Mouse (Mus musculus): Measurements from ENCODE around the gene Kcnab2.

Gene Kcnab2

DNA sequence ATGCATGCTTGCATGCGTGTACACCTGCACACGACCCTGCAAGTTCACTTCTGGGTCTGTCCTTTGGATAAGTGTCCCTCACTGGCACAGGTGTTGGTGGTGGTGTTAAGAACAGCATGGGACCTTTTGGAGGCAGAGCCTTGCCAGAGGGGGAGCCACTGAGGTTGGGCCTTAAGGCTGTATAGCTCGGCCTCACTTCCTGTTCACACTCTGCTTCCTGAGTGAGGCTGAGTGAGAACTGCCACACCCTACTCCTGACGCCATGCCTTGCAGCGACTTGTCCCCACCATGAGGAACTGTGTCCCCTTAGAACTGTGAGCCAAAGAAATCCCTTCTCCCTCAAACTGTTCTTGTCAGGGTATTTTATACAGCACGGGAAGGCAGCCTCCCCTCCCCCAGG lies 26.3 kb downstream of the Kcnab2 start:
- DNase-seq, result no peak

DNA sequence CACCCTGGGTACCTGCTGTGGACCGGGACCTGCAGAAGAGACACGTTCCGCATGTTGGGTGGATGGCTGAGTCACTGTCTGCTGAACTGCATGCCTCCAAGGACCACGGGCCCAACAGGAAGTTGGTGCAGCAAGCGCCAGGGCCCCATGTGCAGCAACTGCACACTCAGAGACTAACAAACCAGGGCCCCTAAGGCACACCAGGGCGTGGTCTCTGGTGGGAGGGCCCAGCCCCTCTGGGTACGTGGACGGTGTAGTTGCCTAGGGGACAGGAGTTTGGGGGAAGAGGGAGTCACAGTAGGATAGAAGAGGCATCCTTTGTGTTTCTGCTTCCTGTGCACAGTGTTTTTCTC lies 29.0 kb downstream of the Kcnab2 start:
- no peak for DNase-seq

DNA sequence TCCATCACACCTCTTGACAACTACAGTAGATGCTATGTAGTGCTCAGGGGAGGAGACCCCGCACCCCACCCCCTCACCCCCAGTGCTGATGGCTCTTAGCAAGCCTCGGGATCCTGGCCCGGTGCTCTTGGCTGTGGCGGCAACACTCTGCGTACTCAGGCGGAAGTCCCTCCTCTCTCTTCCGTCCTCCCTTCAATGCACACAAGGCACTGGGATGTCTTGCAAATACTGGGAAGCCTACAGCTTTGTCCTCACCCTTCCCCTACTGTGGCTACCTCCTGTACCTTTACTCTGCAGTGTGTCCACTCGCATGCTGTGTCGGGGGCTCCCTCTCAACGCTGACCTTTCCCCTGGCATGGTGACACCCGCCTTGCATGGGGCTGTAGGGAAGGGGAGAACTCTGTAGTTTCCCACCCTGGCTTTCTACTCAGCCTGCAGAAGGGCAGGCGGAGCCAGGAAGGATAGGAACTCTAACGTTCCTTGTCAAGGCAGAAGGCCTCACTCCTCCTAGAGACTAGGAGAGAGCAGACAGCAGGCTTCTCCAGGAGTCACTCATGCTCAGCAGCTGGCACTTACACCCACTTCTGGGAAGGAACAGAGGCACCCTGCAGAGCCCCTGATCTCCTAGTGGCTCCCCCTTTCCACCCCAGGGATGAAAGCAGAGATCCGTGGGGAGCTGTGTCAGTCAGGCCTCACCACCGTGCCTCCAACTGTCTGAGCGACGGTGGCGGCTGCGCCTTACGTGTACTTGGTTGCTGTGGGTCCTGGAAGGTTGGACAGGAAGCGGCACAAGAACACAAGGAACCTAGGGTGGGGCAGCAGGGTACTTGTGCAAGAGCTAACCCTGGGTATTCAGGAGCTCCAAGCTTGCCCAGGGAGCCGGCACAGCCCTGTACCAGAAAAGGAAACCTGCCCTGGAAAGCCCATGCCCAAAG lies 29.7 kb downstream of the Kcnab2 start:
- no peak for DNase-seq

DNA sequence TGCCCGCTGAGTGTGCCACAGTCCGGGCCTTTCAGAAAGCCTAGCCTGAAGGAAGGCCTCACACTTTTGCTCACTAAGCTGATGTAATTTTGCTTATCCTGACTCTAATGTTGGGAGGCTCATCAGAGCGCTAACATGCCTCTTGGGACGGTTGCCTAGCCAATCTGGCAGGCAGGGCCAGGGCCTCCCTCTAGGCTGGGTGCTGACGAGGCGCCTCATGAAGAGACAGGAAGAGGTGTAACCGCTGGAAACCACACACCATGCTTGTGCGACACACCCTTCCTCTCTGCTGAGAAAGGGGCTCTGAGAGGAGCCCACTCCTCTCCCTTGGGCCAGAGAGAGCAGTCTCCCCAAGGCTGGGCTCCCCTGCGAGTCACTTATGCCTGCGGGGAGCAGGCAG lies 31.5 kb downstream of the Kcnab2 start:
- no peak for DNase-seq

DNA sequence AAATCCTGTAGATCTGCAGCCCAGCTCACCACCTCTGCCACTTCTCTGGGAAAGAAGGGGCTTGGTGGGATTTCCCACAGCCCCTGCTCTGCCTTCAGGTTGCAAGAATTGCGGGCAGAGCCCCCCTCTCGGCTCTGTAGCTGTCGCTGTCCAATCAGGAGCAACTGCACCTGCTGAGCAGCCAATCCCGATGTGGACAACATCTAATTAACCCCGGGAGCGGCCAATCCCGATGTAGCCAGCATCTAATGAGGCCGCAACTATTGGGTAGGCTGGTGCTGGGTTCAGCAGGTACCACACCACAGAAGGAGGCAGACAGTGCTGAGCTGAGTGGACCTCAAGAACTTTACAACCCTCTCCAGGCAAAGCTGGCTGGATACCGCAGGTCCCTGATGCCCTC lies 36.1 kb downstream of the Kcnab2 start:
- peak; percentile 53 for DNase-seq

DNA sequence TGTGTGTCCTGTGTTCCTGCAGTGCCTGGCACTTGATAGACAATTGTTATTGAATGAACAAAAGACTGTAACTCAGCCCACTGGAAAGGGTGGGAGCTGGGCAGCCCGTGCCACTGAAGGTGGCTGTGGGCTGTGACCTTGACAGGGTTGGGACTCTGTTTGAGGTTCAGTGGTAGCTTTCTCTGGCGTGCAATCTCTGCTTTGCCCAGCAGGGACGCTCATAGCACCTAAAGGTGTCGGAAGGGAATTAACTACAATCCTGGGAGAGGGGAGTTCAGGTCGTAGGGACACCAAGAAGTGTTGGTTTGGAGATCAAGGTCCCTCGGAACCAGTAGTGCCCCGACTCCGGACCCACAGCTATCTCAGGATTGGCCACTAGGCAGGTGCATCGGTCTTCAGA lies 36.8 kb downstream of the Kcnab2 start:
- peak; percentile 44 for DNase-seq

DNA sequence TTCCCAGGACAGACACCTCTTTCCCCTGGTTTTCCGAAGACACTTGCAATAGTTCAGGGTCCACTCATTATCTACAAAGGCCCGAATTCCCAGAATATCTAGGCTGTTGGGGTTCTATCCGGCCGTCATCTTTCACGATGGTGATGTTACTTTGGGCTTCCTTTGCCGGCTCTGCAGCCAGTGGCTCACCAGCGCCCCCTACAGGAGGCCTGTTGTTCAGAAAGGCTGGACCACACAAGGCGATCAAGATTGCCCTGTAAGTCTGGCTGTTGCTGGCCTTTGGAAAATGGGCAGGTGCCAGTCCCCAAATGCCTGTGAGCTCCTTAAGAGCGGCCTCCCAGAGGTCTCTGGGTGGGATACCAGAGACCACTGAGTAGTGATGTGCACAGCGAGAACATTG lies 42.4 kb downstream of the Kcnab2 start:
- DNase-seq, result peak; percentile 86

DNA sequence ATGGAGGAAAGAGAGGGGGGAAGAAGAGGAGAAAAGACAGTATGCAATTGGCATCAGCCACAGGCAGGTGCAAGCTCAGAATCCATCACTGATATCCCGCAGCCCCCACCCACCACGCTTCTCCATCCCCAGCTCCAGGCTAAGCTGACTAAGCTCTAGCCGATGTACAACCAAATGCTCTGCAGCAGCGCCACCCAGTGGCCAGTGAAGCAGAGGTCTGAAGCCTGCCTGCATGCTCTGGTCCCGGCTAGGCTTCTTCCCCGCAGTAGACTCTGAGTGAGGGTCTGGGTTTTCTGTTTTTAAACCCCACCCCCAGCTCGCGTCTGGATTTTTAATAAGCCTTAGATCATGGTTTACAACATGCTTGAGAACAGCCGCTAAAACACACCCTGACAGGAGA lies 42.8 kb downstream of the Kcnab2 start:
- DNase-seq, result peak; percentile 94

DNA sequence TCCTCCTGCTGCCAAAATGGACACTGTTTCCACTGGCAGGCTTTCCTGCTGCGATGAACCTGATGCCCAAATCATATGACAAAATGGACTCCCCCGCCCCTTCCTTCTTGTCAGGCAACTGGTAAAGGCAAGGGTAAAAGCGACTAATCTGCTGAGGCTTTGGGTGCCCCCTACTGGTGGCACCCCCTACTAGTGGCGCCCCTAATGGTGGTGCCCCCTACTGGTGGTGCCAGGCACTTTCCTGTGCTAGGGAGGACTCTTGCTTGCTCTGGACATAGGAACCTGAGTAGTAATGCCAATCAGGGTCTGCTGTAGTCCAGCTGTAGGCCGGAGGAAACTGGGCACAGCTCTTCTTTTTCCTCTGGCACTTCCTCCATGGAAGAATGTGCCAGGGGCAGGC lies 45.4 kb downstream of the Kcnab2 start:
- peak; percentile 67 for DNase-seq

DNA sequence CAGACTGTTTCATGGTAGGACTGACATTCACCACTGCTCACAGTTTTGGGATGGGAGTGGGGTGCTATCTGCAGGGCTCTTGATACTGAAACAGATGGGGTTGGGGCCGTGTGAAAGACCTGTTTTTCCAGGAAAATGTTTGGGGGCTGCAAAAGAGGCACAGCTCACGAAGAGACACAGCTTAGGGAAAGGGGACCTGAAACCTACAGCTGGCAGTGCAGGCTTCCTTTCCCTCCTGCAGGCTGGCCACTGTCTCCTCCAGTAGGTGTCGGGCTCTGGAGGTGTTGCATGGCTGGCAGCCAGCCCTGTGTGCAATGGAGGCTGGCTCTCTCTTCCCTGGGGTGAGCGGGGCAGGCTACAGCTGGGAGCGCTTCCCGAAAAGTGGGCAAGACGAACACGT lies 49.4 kb downstream of the Kcnab2 start:
- DNase-seq, result no peak

DNA sequence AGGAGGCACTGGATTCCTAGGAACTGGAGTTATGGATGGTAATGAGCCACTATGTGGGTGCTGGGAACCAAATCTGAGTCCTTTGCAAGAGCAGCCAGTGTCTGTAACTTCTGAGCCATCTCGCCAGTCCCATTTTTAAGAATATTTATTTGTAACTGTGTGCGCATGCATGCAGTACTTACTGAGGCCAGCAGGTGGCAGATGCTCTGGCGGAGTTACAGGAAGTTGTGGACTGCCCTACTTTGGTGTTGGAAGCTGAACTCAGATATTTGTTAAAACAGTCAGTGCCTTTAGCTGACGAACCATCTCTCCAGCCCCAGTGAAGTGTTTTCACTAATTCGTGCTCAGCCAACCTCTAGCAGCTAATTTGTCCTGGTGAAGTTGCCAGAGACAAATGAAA lies 52.7 kb downstream of the Kcnab2 start:
- peak; percentile 59 for DNase-seq

DNA sequence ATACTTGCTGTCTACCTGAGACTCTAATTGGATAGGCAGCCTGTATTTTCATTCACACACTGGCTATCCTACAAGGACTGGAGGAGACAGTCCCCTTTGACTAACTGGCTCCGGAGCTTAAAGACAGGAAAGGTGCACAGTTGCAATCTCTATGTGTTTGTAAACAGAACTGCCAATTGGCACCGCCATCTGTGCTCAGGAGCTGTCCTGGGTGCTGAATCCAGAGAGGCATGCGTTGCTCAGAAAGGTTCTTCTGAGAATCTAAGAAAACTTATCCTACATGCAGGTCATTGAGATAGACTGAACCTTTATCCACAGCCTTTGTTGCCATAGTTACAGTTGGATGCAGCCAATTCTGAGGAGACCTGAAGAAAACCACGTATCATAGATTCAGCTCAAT lies 53.3 kb downstream of the Kcnab2 start:
- DNase-seq, result peak; percentile 57

DNA sequence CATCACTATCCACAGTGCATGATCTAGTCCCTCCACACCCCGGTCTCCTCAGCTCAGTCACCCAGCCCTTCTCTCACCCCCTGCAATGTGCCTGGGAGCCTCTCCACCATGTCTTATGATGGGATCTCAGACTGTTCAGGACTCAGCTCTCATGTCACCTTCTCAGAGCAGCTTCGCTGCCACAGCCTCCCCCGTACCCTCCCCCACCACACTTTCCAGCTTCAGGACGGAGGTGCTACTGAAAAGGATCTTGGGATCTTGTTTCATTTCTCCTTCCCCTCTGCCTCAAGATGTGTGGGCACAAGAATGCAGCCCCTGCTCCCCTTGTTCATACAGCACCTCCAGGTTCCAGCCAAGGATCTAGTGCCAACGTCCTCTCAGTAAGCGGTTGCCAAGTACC lies 54.1 kb downstream of the Kcnab2 start:
- DNase-seq, result no peak

DNA sequence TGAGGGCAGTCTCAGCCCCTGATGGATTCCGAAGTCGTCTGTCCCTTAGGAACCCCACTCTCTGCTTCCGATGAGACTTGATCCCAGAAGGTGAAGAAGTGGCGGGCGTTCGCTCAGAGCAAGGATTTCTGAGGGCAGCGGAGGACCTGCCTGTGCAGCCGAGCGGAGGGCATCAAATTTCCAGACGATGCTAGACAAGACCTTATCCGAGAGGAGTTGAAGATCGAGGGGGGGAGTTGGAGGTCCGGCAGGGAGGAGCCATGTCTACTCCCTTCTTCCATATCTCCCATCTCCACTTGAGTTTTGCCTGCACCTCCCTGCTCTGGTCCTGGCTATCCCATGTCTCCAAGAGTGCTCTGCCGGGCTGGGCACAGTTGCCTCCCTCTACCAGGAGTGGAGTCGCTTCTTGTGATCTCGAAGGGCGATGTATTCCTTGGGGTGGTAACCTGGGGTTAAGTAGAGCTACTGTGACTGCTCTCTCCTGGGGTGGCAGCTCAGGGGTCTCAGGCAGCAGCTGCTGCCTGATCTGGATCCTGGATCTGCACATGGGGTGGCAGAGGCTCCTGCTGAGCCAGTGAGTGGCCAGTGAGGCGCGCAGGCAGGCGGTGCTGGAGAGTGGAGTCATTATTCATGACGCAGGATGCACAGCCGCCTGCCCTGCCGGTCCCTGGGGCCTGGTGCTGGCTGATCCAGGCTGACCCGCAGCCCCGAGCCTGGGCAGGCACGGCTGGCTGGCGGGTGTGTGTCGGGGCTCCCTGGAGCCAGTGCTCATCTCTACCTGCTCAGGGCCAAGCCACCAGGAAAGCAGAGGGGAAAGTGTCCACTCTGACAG lies 59.2 kb downstream of the Kcnab2 start:
- DNase-seq, result peak; percentile 53

DNA sequence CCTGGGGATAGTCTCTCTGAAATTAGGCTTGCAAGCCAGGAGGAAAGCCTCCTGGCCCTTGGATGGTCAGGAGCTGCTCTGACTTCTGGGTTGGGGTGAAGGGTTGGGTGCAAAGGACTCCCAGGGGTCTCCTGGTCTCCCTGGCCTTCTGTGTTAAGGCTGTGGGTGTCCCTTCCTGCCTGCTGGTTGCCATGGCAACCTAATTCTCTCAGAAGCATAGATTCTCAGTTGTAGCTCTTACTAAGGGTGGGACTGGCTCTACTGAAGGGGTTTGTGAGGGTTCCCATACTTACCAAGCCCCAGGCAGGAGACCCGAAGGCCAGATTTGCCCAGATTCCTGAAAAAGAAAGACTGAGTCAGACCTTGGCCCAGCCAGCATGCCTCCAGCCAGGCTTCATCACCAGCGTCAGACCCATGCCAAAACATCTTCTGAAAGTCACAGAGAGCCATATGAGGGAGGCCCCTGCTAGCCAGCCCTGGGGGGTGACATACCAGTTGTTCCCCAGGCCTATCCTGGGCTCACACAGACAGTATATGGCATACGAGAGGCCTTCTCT lies 65.1 kb downstream of the Kcnab2 start:
- DNase-seq, result no peak

DNA sequence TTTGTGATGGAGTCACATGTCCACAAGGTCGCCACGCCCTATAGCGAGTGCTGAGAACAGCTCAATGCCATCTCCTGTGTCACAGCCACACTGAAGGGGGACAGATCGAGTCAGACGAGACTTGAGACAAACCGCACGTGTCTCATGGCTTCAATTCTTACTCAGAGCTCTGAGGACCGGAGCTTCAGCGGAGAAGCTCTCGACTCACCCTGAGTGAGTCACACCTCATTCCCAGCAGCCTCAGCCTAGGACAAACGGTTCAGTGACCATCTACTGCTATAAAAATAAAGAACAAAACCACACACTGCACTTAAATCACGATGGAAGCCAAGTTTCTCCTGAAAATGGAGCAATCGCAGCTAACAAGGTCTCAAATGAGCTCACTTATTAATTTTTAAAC lies 66.7 kb downstream of the Kcnab2 start:
- no peak for DNase-seq

DNA sequence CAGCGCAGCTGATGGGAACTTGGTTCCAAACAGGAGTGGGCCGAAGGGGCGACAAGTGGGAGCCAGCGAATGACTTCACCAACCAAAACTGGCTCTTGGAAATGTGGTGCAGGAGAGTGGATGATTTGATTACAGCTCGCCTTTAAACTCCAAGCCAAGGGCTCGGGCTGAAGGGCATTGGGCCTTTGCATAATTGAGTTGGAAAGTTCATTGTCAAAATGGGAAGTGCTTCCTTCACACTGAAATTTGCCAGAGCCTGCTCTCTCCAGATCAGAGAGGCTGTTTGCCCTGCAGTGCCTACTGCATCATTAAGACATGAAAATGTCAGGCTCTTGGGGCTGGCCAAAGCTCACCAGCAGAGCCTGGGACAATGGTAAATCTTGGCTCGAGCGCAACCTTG lies 71.1 kb downstream of the Kcnab2 start:
- DNase-seq, result no peak

DNA sequence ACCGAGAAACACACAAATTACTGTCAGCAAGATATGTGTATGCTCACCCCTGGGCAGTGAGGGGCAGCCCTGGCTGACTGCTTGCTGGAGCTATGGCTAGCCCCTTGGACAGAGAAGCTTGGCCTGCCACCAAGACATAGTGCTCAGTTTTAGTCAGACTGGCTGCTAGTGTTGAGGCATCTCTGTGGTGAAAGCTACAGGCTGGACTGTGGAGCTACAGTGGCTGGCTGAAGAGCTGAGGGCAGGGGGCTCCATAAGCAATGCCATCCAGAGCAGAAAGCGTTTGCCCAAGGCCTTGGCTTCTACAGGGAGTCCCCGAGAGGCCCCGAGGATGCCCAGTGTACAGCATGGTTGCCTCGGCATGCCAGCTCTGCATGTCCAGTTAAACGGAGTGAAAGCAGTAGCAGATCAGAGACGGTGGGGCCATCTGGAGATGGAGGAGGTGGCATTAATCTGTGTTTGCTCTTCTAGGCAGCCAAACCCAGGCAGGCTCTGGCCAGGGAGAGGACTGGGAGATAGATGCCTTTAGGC lies 71.9 kb downstream of the Kcnab2 start:
- DNase-seq, result no peak

DNA sequence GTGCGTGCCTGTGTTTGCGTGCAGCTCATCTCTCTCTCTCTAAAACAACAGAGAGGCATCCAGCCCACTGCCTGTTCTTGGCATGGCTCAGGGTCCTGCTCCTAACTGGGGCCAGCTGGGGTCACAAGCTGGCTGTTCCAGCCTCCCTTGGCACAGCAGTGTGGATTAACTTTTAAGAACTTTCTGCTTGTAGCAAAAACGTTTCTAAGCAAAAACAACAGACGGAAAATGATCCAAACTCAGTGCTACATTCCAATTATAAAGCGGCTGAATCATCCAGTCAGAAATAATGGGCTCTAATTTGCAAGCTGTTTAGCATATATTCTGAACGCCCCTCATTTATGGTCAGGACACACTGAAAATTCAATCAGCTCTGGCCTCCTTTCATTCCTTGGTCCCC lies 72.5 kb downstream of the Kcnab2 start:
- peak; percentile 85 for DNase-seq

DNA sequence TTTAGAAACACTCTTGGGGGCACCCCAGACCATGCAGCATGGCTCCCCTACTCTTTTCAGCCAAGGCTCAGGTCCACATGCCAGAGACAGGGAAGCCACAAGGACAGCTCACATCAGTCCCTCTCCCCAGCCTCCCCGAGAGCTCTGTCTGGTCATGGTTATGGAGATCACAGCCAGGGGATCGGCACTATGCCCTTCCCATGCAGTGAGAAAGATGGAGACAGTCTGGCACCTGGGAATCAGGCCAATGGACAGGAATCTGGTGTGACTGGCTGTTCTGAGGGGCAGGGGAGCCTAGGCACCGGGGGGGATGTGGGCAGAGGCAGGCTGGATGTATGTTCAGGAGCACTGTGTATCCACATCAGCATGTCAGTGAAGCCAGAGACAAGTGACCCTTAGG lies 78.7 kb downstream of the Kcnab2 start:
- no peak for DNase-seq

DNA sequence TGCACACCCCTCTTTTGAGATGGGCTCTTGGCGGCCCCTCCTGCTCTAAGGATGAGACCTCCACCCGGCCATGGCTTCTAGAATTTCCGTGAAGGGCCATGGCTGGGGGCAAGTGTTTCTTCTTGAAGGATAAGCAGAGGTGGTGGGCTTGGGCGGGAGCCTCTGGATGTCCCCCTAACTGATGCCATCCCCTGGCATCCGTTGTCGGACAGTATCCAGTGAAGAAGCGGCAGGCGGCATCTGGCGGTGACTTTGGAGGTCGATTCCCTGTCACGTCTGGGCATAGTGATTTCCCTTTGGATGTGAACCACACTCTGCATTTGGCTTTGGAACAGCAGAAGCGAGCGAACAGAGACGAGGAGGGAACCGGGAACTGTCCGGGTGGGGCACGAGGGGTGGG lies 85.0 kb downstream of the Kcnab2 start:
- no peak for DNase-seq

DNA sequence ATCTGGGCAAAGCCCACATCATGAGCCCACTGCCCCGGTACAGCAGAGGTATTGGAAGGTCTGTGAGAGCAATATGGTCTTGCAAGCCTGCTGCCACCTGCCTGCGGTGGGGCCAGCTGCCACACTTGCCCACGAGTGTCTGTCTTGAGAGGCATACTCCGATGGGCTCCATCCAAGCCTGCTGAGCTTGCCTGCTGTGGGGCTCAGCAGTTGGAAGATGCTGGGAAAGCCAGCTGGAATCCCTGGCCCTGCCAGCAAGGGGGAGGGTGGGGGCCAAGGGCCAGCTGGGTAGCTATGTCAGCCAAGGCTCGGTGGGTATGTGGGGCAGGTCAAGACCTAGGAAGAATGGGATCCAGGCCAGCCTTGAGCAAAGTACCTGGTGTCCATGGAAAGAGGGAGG lies 85.5 kb downstream of the Kcnab2 start:
- peak; percentile 72 for DNase-seq

DNA sequence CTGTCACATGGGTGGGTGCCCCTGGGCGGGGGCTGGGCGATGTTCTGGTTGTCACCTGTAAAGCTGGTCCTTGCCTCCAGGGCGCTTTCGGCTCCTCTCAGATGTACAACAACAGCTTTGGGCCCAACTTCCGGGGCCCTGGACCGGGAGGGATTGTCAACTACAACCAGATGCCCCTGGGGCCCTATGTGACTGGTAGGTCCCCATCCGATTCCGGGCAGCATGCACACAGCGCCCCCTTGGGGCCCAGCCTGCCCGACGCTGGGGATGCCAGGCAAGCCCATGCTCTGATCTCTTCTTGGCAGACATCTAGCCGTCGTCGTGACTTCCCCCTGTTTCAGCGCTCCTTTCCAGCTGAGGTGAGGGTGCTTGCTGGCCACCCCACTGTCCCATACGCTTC lies 92.0 kb downstream of the Kcnab2 start:
- peak; percentile 32 for DNase-seq
